In genomic region chr4:82589345-82589890, GRCm38 (mm10) we compare ENCODE assay signal across 9 mouse cellular contexts.
DNase-seq lines count a peak whose midpoint lies in the region; ATAC-seq and TF ChIP-seq lines count a peak whose summit lies in the region.
"Had no signal": no experiment of that assay in that cellular context is flagged by ENCODE, and none has a peak within 500 bp of the region (broad histone marks: within the 10 kb centered on the region; RNA-seq: fewer than 3 reads in every experiment).

No protein-coding gene starts in this region.

- no peak overlapping the region for H3K9ac ChIP-seq in ES-E14 (ENCODE audit: insufficient read depth, low read depth, low read length, poor library complexity, severe bottlenecking)
- peak overlapping the region; percentile 39; the same call in 1 of the 2 replicates for H3K9ac ChIP-seq in forebrain, postnatal 0 days
- H3K9ac ChIP-seq in hindbrain, embryonic 12.5 days: no peak overlapping the region
- H3K9ac ChIP-seq in midbrain, embryonic 14.5 days (replicated peaks; ENCODE audit: low read length): no peak overlapping the region

- WGBS in forebrain, postnatal 0 days: 28% methylated on average over 4 of the region's 4 CpGs
- 46% methylated on average over 4 of the region's 4 CpGs for WGBS in hindbrain, embryonic 12.5 days
- 30% methylated on average over 4 of the region's 4 CpGs for WGBS in midbrain, embryonic 14.5 days

- H3K27ac ChIP-seq in ES-E14 (ENCODE audit: insufficient read depth, low read depth, low read length, poor library complexity, severe bottlenecking): no peak overlapping the region
- H3K27ac ChIP-seq in forebrain, postnatal 0 days (ENCODE audit: low read depth, low read length): peak overlapping the region; percentile 72
- no peak overlapping the region for H3K27ac ChIP-seq in hindbrain, embryonic 12.5 days
- H3K27ac ChIP-seq in midbrain, embryonic 14.5 days (replicated peaks; ENCODE audit: low read depth, low read length): no peak overlapping the region
- H3K27ac ChIP-seq: macrophage had no signal

- H3K4me3 ChIP-seq in ES-E14 (ENCODE audit: insufficient read depth in 1 of 2, low read depth in 1 of 2, low read length in 2 of 2, poor library complexity in 1 of 2, severe bottlenecking in 1 of 2): no peak overlapping the region
- no peak overlapping the region for H3K4me3 ChIP-seq in forebrain, postnatal 0 days (ENCODE audit: low read depth, low read length)
- no peak overlapping the region for H3K4me3 ChIP-seq in hindbrain, embryonic 12.5 days
- no peak overlapping the region for H3K4me3 ChIP-seq in midbrain, embryonic 14.5 days (replicated peaks; ENCODE audit: low read depth, low read length)

- no peaks in the 10 kb centered on the region for H3K4me1 ChIP-seq in ES-E14 (ENCODE audit: control insufficient read depth in 2 of 2, insufficient read depth in 2 of 2, low read length in 2 of 2, poor library complexity in 1 of 2)
- 0 out of 2 replicates have a peak, but pooled peaks cover 5% of the 10 kb centered on the region for H3K4me1 ChIP-seq in forebrain, postnatal 0 days (ENCODE audit: insufficient read depth)
- H3K4me1 ChIP-seq in hindbrain, embryonic 12.5 days: peaks cover 10% of the 10 kb centered on the region
- peaks cover 14% of the 10 kb centered on the region; the same call in 1 of the 2 replicates for H3K4me1 ChIP-seq in midbrain, embryonic 14.5 days (ENCODE audit: control insufficient read depth, insufficient read depth, low read length)

- H3K9me3 ChIP-seq in ES-E14 (ENCODE audit: control insufficient read depth, insufficient read depth, low read depth, low read length): no peaks in the 10 kb centered on the region
- no peaks in the 10 kb centered on the region for H3K9me3 ChIP-seq in forebrain, postnatal 0 days (ENCODE audit: low read length)
- H3K9me3 ChIP-seq in hindbrain, embryonic 12.5 days (replicated peaks): no peaks in the 10 kb centered on the region
- no peaks in the 10 kb centered on the region for H3K9me3 ChIP-seq in midbrain, embryonic 14.5 days (ENCODE audit: control insufficient read depth, low read length)

- H3K4me2 ChIP-seq in forebrain, postnatal 0 days (ENCODE audit: low read depth): peak overlapping the region; percentile 19
- H3K4me2 ChIP-seq in hindbrain, embryonic 12.5 days (replicated peaks): no peak overlapping the region
- no peak overlapping the region for H3K4me2 ChIP-seq in midbrain, embryonic 14.5 days (ENCODE audit: low read length)

- ATAC-seq in forebrain, postnatal 0 days: peak; percentile 78
- ATAC-seq in hindbrain, embryonic 12.5 days (ENCODE audit: low FRiP score): peak; percentile 64; the same call in 1 of the 2 replicates
- no peak; the same call in 1 of the 2 replicates for ATAC-seq in midbrain, embryonic 14.5 days (ENCODE audit: low FRiP score, low TSS enrichment)
- no peak for ATAC-seq in granulocyte monocyte progenitor cell, adult 5-6 weeks (replicated peaks; ENCODE audit: poor library complexity, severe bottlenecking)

- in situ Hi-C loops in ES-E14 (cut with MboI; ENCODE audit: low sequenced_read_pairs in 2 of 2, unreplicated experiment in 2 of 2): loop anchor here in 1 of 2 experiments (25.0 kb wide), 1 partner anchor 1027 kb away; no protein-coding TSS in a partner anchor

- no peaks in the 10 kb centered on the region for H3K36me3 ChIP-seq in ES-E14 (ENCODE audit: control insufficient read depth, insufficient read depth, low read length, poor library complexity, severe bottlenecking)
- H3K36me3 ChIP-seq in forebrain, postnatal 0 days (ENCODE audit: insufficient read depth): no peaks in the 10 kb centered on the region
- no peaks in the 10 kb centered on the region for H3K36me3 ChIP-seq in hindbrain, embryonic 12.5 days
- H3K36me3 ChIP-seq in midbrain, embryonic 14.5 days (ENCODE audit: control insufficient read depth, insufficient read depth, low read length): no peaks in the 10 kb centered on the region

- peak; percentile 71 for TF ChIP-seq CTCF in forebrain, postnatal 0 days (IDR thresholded peaks at IDR 0.05; ENCODE audit: low read depth)

- DNase-seq in ES-E14 (ENCODE audit: low read depth, low spot score): peak; percentile 31
- peak; percentile 22 to 64 for DNase-seq in adrenal gland, postnatal 36 days
- DNase-seq in forebrain, postnatal 0 days: peak; percentile 80
- peak; percentile 68 to 84 for DNase-seq in layer of hippocampus, postnatal 14 days (ENCODE audit: low spot score in 2 of 2)
- peak; percentile 79 for DNase-seq in midbrain, embryonic 14.5 days
- DNase-seq in spleen, postnatal 14 days (ENCODE audit: low spot score in 2 of 2): no peak

- H3K27me3 ChIP-seq in forebrain, postnatal 0 days (ENCODE audit: insufficient read depth, low read length): no peaks in the 10 kb centered on the region
- no peaks in the 10 kb centered on the region for H3K27me3 ChIP-seq in hindbrain, embryonic 12.5 days
- no peaks in the 10 kb centered on the region for H3K27me3 ChIP-seq in midbrain, embryonic 14.5 days (ENCODE audit: control insufficient read depth, insufficient read depth, low read length)

TF ChIP-seq in ES-E14, 5 proteins besides CTCF, POLR2A, EP300 and RAD21:
- TF ChIP-seq HCFC1 (IDR thresholded peaks at IDR 0.05; ENCODE audit: borderline replicate concordance, insufficient read depth, low read length): no peak
- TF ChIP-seq ZC3H11A (IDR thresholded peaks at IDR 0.05; ENCODE audit: borderline replicate concordance, low read depth, low read length): peak; percentile 71; the same call in 1 of the 2 replicates
- TF ChIP-seq CHD2 (IDR thresholded peaks at IDR 0.05; ENCODE audit: low read depth, low read length): no peak

Comparison
In these comparisons a context has a peak if more than half of its experiments do, and no peak if none do; other contexts are left out.
1. DNase-seq: peak in ES-E14 (single experiment), adrenal gland, postnatal 36 days (2 of 2), forebrain, postnatal 0 days (single experiment), layer of hippocampus, postnatal 14 days (2 of 2) and midbrain, embryonic 14.5 days (single experiment); none in spleen, postnatal 14 days (0 of 2).
2. ATAC-seq: peak in forebrain, postnatal 0 days (single experiment) and hindbrain, embryonic 12.5 days (single experiment); none in midbrain, embryonic 14.5 days (single experiment) and granulocyte monocyte progenitor cell, adult 5-6 weeks (single experiment).